Mouse (Mus musculus): ENCODE data around the gene Ube2h. TPM values are rescaled to one million over a fixed set of nuclear protein-coding genes. Genes with fewer than 3 reads are reported as not detected.

Ube2h gene
- polyA plus RNA-seq (2015; fragmentation: Nextera tagmentation; extraction: Ambion mirVana): 58.1 and 61.0 TPM in 2 replicates

DNA sequence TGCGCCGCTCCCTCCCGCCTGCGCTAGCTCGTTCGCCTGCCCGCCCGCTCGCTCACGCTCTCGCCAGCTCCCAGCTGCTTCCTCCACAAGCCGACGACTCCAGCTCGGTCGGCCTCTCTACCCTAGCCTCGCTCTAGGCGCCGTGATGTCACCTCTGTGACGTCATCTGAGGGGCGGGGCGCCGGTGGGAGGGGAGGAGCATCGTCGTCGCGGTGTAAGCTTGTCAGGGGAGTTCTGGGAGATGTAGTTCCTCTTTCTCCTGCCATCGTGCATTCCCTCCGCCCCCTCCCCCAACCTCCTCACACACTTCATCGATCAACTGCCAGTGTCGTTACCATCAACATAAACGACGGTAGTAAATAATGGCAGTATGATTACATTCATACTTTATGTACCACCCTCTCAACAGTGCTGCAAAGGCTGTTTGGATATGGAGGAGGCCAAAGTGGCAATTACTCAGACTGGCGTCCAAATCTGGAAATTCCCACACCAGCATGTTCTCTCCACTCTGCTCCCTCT, at the start of gene Ube2h:
Ube2h (minus strand) TSS at position 141 of the 519 bp plus-strand sequence.
- Histone ChIP-seq H3K9me3 (no peaks in the 10 kb centered on the region), H3K4me1 (replicated peaks) (peaks cover 31% of the 10 kb centered on the region), H3K9ac (peak within 1 kb of the TSS; percentile 96), H3K27me3 (no peaks in the 10 kb centered on the region), H3K36me3 (no peaks in the 10 kb centered on the region), H3K4me3 (peak within 1 kb of the TSS; percentile 81), H3K4me2 (peak within 1 kb of the TSS; percentile 89), H3K27ac (peak within 1 kb of the TSS; percentile 97)
- peak; percentile 93 for ATAC-seq (ENCODE audit: low FRiP score)
- under 1% methylated on average over 22 of the region's 33 CpGs for WGBS

DNA sequence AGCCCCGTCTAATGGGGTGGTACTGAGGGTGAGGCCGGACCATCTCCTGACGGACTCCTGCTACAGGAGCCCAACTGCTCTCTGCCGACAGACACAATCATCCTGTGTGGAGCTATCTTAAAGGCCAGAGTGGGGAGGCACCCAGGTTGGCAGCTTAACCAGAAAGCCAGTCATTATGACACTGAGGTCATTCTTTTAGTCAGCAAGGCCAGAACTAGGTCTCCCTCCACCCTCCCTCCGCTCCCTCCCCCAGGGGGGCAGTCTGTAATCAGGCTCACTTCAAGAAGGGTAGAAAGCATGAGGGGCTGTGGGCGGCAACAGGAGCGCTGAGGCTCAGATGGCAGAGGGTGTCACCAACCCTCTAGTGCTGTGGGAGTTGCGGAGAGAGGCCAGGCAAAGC, 49.3 kb upstream of the Ube2h start:
- Histone ChIP-seq H3K4me3 (no peak overlapping the region), H3K9ac (no peak overlapping the region), H3K27ac (no peak overlapping the region), H3K36me3 (no peaks in the 10 kb centered on the region), H3K4me1 (replicated peaks) (no peaks in the 10 kb centered on the region), H3K9me3 (no peaks in the 10 kb centered on the region), H3K27me3 (no peaks in the 10 kb centered on the region), H3K4me2 (no peak overlapping the region)
- 79% methylated on average over 8 of the region's 8 CpGs for WGBS
- no peak for ATAC-seq (ENCODE audit: low FRiP score)

DNA sequence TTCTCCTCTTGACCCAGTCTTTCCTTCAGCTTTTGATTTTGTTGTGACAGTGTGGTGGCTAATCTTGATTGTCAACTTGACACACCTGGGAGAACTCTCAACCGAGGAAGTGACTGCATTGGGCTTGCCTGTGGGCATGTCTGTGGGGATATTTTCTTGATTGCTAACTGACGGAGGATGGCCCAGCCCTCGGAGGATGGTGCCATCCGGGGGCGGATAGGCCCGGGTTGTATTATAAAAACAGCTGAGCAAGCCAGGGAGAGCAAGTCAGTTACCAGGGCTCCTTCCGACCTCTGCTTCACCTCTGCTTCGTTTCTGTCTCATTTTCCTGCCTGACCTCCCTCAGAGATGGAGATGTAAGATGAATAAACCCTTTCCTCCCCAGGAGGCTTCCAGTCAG, 48.4 kb upstream of the Ube2h start:
- no peak overlapping the region for H3K4me3 ChIP-seq
- no peak overlapping the region for H3K27ac ChIP-seq
- ATAC-seq (ENCODE audit: low FRiP score): no peak
- H3K4me1 ChIP-seq (replicated peaks): no peaks in the 10 kb centered on the region
- no peaks in the 10 kb centered on the region for H3K9me3 ChIP-seq
- H3K27me3 ChIP-seq: no peaks in the 10 kb centered on the region
- H3K36me3 ChIP-seq: no peaks in the 10 kb centered on the region
- H3K4me2 ChIP-seq: no peak overlapping the region
- no peak overlapping the region for H3K9ac ChIP-seq
- 52% methylated on average over 8 of the region's 8 CpGs for WGBS

DNA sequence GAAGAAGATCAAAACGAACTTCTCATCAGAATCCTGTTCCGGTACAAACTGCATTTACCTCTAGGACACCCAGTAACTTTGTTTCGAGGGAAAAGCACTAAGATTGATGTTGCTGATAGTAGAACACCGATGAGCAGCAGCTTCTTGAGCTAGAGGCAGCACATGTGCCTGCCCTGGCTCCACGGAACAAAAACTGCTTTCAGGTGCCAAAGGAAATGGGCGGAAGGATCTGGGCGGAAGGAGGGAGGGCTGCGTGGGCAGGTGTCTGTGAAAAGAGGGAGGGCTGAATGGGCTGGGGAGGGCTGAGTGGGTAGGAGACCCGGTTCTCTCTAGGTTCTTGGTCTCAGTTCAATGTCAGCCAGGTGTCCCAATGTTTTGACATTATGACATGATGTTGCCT, 47.0 kb upstream of the Ube2h start:
- ATAC-seq (ENCODE audit: low FRiP score): no peak
- no peak overlapping the region for H3K9ac ChIP-seq
- no peaks in the 10 kb centered on the region for H3K27me3 ChIP-seq
- no peak overlapping the region for H3K4me3 ChIP-seq
- H3K4me2 ChIP-seq: no peak overlapping the region
- no peak overlapping the region for H3K27ac ChIP-seq
- no peaks in the 10 kb centered on the region for H3K9me3 ChIP-seq
- H3K36me3 ChIP-seq: no peaks in the 10 kb centered on the region
- 87% methylated on average over 9 of the region's 9 CpGs for WGBS
- H3K4me1 ChIP-seq (replicated peaks): no peaks in the 10 kb centered on the region

DNA sequence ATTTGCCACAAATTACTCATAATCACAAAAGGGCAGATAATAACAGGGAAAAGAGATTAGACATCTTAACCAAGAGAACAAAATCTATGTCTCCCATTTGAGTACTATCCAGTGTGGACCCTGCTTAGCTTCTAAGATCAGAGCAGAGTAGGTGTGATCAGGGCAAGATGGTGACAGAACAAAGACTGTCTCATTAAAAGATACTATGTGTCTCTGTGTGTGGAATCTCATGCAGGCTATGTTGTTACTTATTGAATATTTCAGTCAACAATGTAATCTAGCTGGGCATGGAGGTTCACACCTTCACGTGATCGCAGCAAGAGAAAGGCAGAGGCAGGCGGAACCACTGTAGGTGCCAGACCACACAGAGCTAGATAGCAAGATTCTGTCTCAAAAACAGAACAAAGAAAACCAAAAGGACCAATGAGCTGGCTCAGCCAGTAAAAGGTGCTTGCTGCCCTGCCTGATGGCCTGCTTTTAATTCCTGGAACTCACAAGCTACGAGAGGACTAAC, 43.0 kb upstream of the Ube2h start:
- H3K4me1 ChIP-seq (replicated peaks): no peaks in the 10 kb centered on the region
- 86% methylated on average over 4 of the region's 4 CpGs for WGBS
- H3K4me3 ChIP-seq: no peak overlapping the region
- H3K36me3 ChIP-seq: no peaks in the 10 kb centered on the region
- no peak for ATAC-seq (ENCODE audit: low FRiP score)
- no peaks in the 10 kb centered on the region for H3K27me3 ChIP-seq
- no peak overlapping the region for H3K9ac ChIP-seq
- H3K27ac ChIP-seq: no peak overlapping the region
- no peak overlapping the region for H3K4me2 ChIP-seq
- no peaks in the 10 kb centered on the region for H3K9me3 ChIP-seq

DNA sequence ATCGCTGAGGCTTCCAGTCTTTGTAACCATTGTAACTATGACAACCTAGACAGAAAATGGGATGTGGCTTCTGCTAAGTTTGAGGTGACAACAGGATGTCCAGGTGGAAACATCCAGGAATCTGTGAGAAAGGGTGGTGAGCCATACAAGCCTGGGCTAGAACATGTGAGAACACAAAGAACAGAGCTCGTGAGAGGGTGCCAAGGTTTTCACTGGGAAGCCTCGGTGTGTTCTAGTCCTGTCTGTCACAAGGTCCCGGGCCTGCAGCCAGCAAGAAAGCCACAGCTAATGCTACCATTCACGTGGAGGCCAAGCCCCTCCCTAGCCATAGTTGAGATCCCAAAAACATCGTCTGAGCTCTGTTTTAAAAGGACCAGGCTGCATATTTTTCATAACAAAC, 42.4 kb upstream of the Ube2h start:
- no peaks in the 10 kb centered on the region for H3K36me3 ChIP-seq
- no peak overlapping the region for H3K9ac ChIP-seq
- H3K4me3 ChIP-seq: no peak overlapping the region
- ATAC-seq (ENCODE audit: low FRiP score): no peak
- H3K4me1 ChIP-seq (replicated peaks): no peaks in the 10 kb centered on the region
- 78% methylated on average over 6 of the region's 6 CpGs for WGBS
- H3K27me3 ChIP-seq: no peaks in the 10 kb centered on the region
- H3K9me3 ChIP-seq: no peaks in the 10 kb centered on the region
- H3K4me2 ChIP-seq: no peak overlapping the region
- H3K27ac ChIP-seq: no peak overlapping the region

DNA sequence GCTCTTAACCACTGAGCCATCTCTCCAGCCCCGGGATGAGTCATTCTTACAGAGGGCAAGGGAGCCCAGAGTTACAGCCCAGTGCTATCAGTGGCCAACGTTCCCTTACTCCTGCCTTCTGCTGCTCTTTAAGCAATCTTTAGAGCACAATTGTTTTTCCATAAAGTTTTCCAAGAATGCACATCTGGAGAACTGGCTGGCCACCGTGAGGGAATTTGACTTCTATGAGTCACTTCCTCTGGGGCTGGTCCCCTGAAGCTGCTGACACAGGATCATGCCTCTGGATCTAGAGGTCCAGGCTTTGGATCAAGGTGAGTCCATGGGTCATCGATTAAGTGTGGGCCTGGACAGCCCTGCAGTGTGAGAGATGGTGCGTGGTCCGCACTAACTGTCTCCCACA, 39.7 kb upstream of the Ube2h start:
- WGBS: 89% methylated on average over 6 of the region's 6 CpGs
- no peak overlapping the region for H3K9ac ChIP-seq
- H3K27me3 ChIP-seq: no peaks in the 10 kb centered on the region
- no peak overlapping the region for H3K27ac ChIP-seq
- no peaks in the 10 kb centered on the region for H3K36me3 ChIP-seq
- no peaks in the 10 kb centered on the region for H3K9me3 ChIP-seq
- H3K4me2 ChIP-seq: no peak overlapping the region
- ATAC-seq (ENCODE audit: low FRiP score): no peak
- no peak overlapping the region for H3K4me3 ChIP-seq
- no peaks in the 10 kb centered on the region for H3K4me1 ChIP-seq (replicated peaks)

DNA sequence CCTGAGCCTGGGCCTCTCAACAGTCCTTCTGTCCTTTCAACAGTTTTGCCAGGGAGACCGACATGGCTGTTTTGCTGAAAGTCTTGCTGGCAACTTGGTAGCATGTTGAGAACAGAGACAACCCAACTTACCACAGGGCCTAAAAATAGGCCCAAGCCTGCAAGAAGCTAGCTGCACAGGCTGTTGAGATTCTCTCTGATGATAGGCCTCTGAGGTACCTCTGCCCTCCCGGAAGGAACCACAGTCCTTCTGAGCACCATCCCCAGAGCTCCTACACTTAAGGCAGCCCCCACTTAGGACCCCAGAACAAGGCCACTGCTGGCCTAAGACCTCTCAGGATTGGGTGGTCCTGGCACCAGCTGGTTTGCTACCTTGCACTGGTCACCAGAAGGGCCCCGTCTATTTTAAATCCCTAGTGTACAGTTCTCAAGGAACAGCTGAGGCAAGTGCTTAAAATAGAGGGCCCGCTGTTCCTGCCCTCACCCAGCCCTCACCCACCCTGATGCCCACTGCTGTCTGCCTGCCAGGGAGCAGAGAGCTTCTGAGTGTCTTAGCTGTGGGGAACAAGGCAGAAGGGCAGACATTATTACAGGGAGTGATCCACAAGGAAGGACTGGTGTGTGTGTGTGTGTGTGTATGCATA, 36.0 kb upstream of the Ube2h start:
- Histone ChIP-seq H3K9me3 (no peaks in the 10 kb centered on the region), H3K27me3 (no peaks in the 10 kb centered on the region), H3K27ac (no peak overlapping the region), H3K4me2 (no peak overlapping the region), H3K4me3 (no peak overlapping the region), H3K36me3 (no peaks in the 10 kb centered on the region), H3K4me1 (replicated peaks) (no peaks in the 10 kb centered on the region), H3K9ac (no peak overlapping the region)
- ATAC-seq (ENCODE audit: low FRiP score): no peak
- WGBS: 86% methylated on average over 4 of the region's 4 CpGs

DNA sequence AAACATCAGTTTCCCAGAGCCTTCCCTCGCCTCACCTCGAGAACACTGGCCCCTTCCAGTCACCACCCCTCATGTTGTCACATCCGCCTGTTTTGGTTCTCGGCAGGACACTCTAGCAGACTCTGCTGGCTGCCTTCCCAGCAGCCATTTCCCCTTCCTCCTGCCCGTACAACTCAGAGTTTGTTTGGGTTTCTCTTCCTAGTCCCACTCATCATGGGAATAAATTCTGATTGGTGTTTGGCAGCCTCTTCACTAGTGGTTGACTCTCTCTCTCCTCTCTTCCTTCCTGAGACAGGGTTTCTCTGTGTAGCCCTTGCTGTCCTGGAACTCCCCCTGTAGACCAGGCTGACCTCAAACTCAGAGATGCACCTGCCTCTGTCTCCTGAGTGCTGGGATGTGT, 32.6 kb upstream of the Ube2h start:
- no peak overlapping the region for H3K4me3 ChIP-seq
- no peak overlapping the region for H3K27ac ChIP-seq
- no peaks in the 10 kb centered on the region for H3K4me1 ChIP-seq (replicated peaks)
- no peak overlapping the region for H3K9ac ChIP-seq
- no peak overlapping the region for H3K4me2 ChIP-seq
- H3K27me3 ChIP-seq: no peaks in the 10 kb centered on the region
- no peaks in the 10 kb centered on the region for H3K9me3 ChIP-seq
- ATAC-seq (ENCODE audit: low FRiP score): no peak
- no peaks in the 10 kb centered on the region for H3K36me3 ChIP-seq
- WGBS: 49% methylated on average over 5 of the region's 5 CpGs

DNA sequence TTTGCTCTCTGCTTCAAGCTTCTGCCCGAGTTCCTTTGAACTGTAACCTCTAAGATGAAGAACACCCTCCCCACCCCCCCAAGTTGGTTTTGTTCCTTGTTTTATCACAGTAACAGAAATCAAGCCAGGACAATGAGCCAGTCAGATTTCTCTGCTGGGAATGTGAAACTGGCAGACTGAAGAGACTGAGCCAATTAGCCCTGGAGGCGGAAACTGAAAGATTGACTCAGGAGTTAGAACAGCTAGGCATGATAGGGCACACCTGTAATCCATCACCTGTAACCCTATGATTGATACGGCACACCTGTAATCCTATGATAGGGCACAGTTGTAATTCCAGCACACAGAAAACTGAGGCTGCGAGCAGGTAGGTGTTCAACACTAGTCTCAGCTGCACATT, 27.9 kb upstream of the Ube2h start:
- Histone ChIP-seq H3K4me1 (replicated peaks) (no peaks in the 10 kb centered on the region), H3K27me3 (no peaks in the 10 kb centered on the region), H3K9me3 (no peaks in the 10 kb centered on the region), H3K4me3 (no peak overlapping the region), H3K4me2 (no peak overlapping the region), H3K36me3 (no peaks in the 10 kb centered on the region), H3K27ac (no peak overlapping the region), H3K9ac (no peak overlapping the region)
- ATAC-seq (ENCODE audit: low FRiP score): no peak
- WGBS: 72% methylated on average over 4 of the region's 4 CpGs

DNA sequence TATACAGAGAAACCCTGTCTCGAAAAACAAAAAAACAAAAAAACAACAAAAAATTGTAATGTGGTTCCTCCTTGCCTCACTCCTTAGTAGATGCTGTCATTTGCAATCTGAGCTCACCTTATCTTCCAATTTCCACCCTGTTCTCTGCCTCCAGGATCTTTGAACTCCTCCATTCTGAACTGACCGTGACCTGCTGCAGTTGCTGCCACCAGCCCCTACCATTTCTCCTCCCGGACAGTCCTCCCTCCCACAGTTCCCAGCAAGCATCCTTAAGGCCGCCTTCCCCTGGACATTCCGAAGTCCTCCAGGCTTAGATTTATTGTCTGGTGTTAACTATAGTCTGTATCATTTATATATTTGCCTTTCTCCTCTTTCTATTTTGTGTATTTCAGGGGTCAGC, 26.4 kb upstream of the Ube2h start:
- H3K27me3 ChIP-seq: no peaks in the 10 kb centered on the region
- no peaks in the 10 kb centered on the region for H3K9me3 ChIP-seq
- no peak overlapping the region for H3K4me3 ChIP-seq
- no peak for ATAC-seq (ENCODE audit: low FRiP score)
- WGBS: 83% methylated on average over 5 of the region's 5 CpGs
- H3K4me2 ChIP-seq: no peak overlapping the region
- no peaks in the 10 kb centered on the region for H3K36me3 ChIP-seq
- no peak overlapping the region for H3K27ac ChIP-seq
- no peaks in the 10 kb centered on the region for H3K4me1 ChIP-seq (replicated peaks)
- H3K9ac ChIP-seq: no peak overlapping the region

DNA sequence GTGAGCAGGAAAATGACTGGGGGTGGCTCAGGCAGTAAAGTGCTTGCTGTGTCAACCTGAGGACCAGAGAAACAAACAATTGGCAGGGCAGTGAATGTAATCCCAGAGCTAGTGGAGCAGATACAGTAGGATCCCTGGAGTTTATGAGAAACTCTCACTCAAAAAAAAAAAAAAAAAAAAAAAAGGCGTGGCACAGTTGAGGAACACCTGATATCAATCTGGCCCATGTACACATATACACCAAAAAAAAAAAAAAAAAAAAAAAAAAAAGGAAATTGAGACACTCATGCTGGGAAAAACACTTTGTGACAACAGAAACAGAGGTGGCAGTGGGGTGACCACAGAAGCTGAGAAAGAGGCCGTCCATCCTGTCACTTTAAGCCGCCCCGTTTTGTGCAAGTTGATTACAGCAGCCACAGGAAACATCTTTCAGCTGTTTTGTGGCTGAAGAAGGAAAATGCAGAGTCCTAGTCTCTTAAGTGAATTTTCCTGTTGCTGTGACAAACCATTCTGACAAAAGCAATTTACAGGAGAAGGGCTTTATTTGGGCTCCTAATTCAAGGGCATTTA, 21.7 kb upstream of the Ube2h start:
- no peak for ATAC-seq (ENCODE audit: low FRiP score)
- no peaks in the 10 kb centered on the region for H3K9me3 ChIP-seq
- WGBS: 83% methylated on average over 4 of the region's 4 CpGs
- H3K4me2 ChIP-seq: no peak overlapping the region
- no peaks in the 10 kb centered on the region for H3K36me3 ChIP-seq
- no peak overlapping the region for H3K9ac ChIP-seq
- H3K4me1 ChIP-seq (replicated peaks): no peaks in the 10 kb centered on the region
- no peaks in the 10 kb centered on the region for H3K27me3 ChIP-seq
- no peak overlapping the region for H3K4me3 ChIP-seq
- H3K27ac ChIP-seq: no peak overlapping the region

DNA sequence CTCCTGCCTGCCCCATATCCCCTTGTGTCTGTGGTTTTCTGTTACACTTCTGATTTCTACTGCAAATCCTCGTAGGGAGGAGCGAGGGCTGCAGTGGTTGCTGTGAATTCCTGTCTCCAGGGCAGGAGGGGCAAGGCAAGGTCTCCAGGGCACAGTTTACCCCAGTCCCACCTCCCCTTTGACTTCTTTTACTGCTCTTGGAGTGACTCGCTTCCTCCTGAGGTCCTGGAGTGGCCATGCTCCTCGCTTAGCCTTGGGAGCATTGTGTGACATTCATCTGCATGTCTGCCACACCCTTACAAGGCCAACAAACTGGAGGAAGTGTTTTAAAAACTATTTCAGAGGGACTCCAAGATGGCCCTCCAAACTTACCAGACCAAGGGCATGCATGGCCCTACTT, 16.7 kb upstream of the Ube2h start:
- Histone ChIP-seq H3K9me3 (no peaks in the 10 kb centered on the region), H3K27me3 (no peaks in the 10 kb centered on the region), H3K27ac (no peak overlapping the region), H3K9ac (no peak overlapping the region), H3K4me1 (replicated peaks) (no peaks in the 10 kb centered on the region), H3K4me2 (no peak overlapping the region), H3K36me3 (no peaks in the 10 kb centered on the region), H3K4me3 (no peak overlapping the region)
- 65% methylated on average over 4 of the region's 4 CpGs for WGBS
- no peak for ATAC-seq (ENCODE audit: low FRiP score)
